Mouse (Mus musculus) small intestine, adult 2 months (tissue): ENCODE measurements at regions not wholly inside any gene's neighbourhood (a gene's known extent, or its start where the extent isn't known, plus 50 kb on each side); places are given as distances from the start of the nearest gene placed in this dataset.

ENCODE experiments used
- H3K27ac ChIP-seq: fragments of 200-500 bp; 2 replicates; pipeline ENCODE4 v1.5.1; 2012; ENCODE audit warnings: low read depth, low read length, control low read depth, inconsistent platforms; ENCODE audit not compliant: insufficient read depth
- H3K27me3 ChIP-seq: fragments of 200-500 bp; 2 replicates; pipeline ENCODE4 v1.6.1; 2012; ENCODE audit warnings: mild to moderate bottlenecking, moderate library complexity, low read length, inconsistent platforms; ENCODE audit not compliant: control insufficient read depth, insufficient read depth
- H3K36me3 ChIP-seq: fragments of 200-500 bp; 2 replicates; pipeline ENCODE4 v1.6.1; 2012; ENCODE audit warnings: mild to moderate bottlenecking, low read length, control low read depth, inconsistent platforms; ENCODE audit not compliant: control insufficient read depth, insufficient read depth
- H3K4me1 ChIP-seq: fragments of 200-500 bp; 2 replicates; pipeline ENCODE4 v1.6.1; 2012; ENCODE audit warnings: low read length, inconsistent platforms, mixed read lengths; ENCODE audit not compliant: control insufficient read depth, insufficient read depth, insufficient read length
- H3K4me3 ChIP-seq: fragments of 200-500 bp; 2 replicates; pipeline ENCODE4 v1.5.1; 2012; ENCODE audit warnings: low read depth, mild to moderate bottlenecking, control low read depth, inconsistent platforms, low read length, moderate library complexity
- CTCF ChIP-seq: fragments of 200-500 bp; IDR thresholded peaks from 2 replicates; pipeline ENCODE4 v1.5.1; 2012; ENCODE audit warnings: low read depth, mild to moderate bottlenecking, control low read depth, inconsistent platforms, low read length, moderate library complexity, mixed read lengths; ENCODE audit not compliant: insufficient replicate concordance, insufficient read length; ENCODE audit errors: extremely low read depth
- POLR2A ChIP-seq: fragments of 200-500 bp; IDR thresholded peaks from 2 replicates; pipeline ENCODE4 v1.6.1; 2012; ENCODE audit warnings: low read depth, mild to moderate bottlenecking, control low read depth, inconsistent platforms, low read length, moderate library complexity
- WGBS: fragments of 180-500 bp; shearing (Covaris S2); methylation state at CpG from one replicate; pipeline ENCODE4 v1.1.7; 2018; 5-methylcytosine and 5-hydroxymethylcytosine counted together

DNA sequence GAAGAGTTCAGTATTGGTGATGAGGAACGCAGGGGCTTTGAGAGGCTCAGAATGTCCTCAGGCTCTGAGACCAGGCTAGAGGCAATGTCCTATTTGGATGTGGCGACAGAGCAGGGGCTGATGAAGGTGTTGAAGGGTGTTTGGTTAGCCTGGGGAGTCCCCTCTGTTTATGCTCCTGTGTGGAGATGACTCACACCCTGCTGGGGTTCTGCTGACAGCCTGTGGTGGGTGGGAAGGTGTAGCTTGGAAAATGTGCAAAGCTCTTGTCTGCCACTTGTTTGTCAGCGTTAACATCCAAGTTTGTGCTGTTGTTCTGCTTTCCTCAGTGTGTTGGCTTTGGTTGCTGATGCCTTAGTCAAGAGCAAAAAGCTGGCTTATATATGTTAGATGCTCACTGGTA lies 272.4 kb upstream of the Xylt1 start:
- TF ChIP-seq POLR2A, result no peak
- no peak for TF ChIP-seq CTCF
- H3K4me1 ChIP-seq, result no peaks in the 10 kb centered on the region
- H3K36me3 ChIP-seq, result no peaks in the 10 kb centered on the region
- 60% methylated on average over 3 of the region's 3 CpGs for WGBS
- H3K27ac ChIP-seq, result no peak overlapping the region
- no peak overlapping the region for H3K4me3 ChIP-seq
- no peaks in the 10 kb centered on the region for H3K27me3 ChIP-seq

DNA sequence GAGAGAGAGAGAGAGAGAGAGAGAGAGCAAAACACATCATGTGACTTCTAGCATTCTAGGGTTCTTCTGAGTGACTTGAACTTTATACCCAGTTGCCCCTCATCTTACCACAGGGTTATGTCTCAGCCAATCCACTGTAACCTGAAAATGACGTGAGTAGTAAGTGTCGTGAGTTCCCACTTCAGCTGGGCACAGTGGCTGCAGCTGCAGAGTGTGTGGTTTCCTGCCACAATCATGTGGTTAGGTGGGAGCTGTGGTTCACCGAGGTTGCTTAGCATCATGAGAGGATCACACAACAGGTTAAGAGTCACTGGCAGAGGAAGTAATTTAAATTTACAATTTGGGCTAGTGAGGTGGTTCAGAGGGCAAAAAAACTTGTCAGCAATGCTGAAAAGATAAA lies 253.1 kb upstream of the Xylt1 start:
- no peaks in the 10 kb centered on the region for H3K4me1 ChIP-seq
- TF ChIP-seq CTCF (no peak), POLR2A (no peak)
- 37% methylated on average over 3 of the region's 3 CpGs for WGBS

DNA sequence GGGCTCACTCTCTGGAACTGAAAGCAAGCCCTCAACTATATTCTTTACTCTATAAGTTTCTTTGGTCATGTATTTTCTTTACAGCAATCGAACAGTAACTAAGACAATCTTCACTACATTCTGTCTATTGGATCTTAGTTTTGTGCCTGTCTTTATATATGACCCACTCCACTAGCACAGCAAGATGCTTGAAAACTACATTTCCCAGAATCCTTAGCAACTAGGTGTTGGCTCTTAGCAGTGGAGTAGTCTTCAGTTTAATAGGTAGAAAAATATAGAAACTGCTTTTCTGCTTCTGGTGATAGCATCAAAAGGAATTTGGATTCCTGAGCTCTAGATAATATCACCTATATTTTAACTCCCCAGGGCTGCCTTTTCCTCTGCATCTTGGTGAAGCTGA lies 245.9 kb upstream of the Xylt1 start:
- WGBS, result 76% methylated on average over 1 of the region's 1 CpGs
- no peak overlapping the region for H3K27ac ChIP-seq
- H3K4me1 ChIP-seq, result no peaks in the 10 kb centered on the region
- H3K36me3 ChIP-seq, result no peaks in the 10 kb centered on the region
- no peak for TF ChIP-seq POLR2A
- TF ChIP-seq CTCF, result no peak
- no peak overlapping the region for H3K4me3 ChIP-seq
- no peaks in the 10 kb centered on the region for H3K27me3 ChIP-seq

More for the DNA sequence above, 253.1 kb upstream of the Xylt1 start:
- H3K27ac ChIP-seq, result no peak overlapping the region
- no peaks in the 10 kb centered on the region for H3K36me3 ChIP-seq
- no peaks in the 10 kb centered on the region for H3K27me3 ChIP-seq
- no peak overlapping the region for H3K4me3 ChIP-seq

DNA sequence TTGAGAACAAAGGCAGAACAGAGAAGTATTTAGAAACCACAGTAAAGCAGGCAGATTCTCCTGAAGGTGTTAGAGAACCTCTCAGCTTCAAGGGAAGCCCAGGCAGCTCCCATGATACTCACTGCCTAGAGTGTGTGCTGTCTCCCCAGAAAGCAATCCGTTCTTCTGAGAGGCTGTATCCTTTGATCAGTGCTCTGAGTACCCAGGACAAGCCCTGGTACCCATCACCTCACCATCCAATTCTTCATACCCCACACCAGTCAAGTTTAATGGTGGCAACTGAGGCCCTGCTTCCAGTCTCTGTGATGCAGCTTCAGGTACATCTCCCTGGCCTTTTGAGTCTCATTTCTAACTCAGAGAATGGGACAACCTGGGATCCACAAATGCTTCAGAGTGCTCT lies 242.1 kb upstream of the Xylt1 start:
- TF ChIP-seq CTCF (no peak), POLR2A (no peak)
- Histone ChIP-seq H3K4me3 (no peak overlapping the region), H3K36me3 (no peaks in the 10 kb centered on the region), H3K27ac (no peak overlapping the region), H3K4me1 (no peaks in the 10 kb centered on the region), H3K27me3 (no peaks in the 10 kb centered on the region)
- 39% methylated on average over 1 of the region's 1 CpGs for WGBS

DNA sequence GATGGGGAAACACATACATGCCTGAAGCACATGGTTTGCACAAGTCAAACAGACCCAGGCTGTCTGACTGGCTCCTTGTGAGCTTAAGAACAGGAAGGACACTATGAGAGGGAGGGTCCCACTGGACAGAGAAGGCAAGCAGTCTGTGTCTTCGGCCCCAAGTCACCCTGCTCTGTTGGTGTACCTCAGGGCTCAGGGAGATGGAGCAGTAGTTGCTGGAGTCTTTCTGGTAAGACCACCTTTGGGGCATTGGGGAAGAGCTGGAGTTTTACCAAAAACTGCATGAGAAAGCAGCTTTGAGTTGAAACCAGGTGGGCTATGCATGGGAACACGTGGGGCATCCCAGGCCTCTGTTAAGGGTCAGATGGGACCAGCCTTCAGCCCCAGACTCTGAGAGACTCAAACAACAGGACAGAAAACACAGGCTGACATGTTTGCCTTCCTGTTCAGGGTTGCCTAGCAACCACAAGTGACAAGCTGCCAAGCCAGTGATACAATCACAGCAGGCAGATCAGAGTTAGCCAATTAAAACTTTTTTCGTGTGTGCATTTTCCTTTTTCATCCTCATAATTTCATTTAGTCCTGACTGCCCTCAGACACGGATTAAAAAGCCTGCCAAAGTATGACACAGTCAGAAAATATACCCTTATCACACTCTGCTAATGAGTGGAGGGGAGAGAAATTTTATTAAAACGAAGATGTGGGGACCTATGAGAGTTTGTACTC lies 241.4 kb upstream of the Xylt1 start:
- 9% methylated on average over 5 of the region's 5 CpGs for WGBS
- H3K36me3 ChIP-seq, result no peaks in the 10 kb centered on the region
- H3K4me1 ChIP-seq, result no peaks in the 10 kb centered on the region
- no peak overlapping the region for H3K27ac ChIP-seq
- no peaks in the 10 kb centered on the region for H3K27me3 ChIP-seq
- TF ChIP-seq POLR2A (no peak), CTCF (no peak)
- H3K4me3 ChIP-seq, result no peak overlapping the region

- no peak overlapping the region for H3K27ac ChIP-seq
- no peak overlapping the region for H3K4me3 ChIP-seq
- 14% methylated on average over 1 of the region's 1 CpGs for whole genome bisulfite sequencing
- no peaks in the 10 kb centered on the region for H3K4me1 ChIP-seq
- no peak for TF ChIP-seq POLR2A
- no peak for TF ChIP-seq CTCF
- no peaks in the 10 kb centered on the region for H3K27me3 ChIP-seq
- no peaks in the 10 kb centered on the region for H3K36me3 ChIP-seq
These were observed 240.9 kb upstream of the Xylt1 start for GRCm38 (mm10) chr7:117139971-117140247.

GRCm38 (mm10) chr7:117146809-117147208 lies 234.0 kb upstream of the Xylt1 start:
- 90% methylated on average over 7 of the region's 7 CpGs for WGBS
- Histone ChIP-seq H3K4me3 (no peak overlapping the region), H3K27me3 (no peaks in the 10 kb centered on the region), H3K4me1 (no peaks in the 10 kb centered on the region), H3K36me3 (no peaks in the 10 kb centered on the region), H3K27ac (no peak overlapping the region)
- TF ChIP-seq POLR2A (no peak), CTCF (no peak)
